Mouse (Mus musculus) gonadal fat pad, adult 2 months (tissue): ENCODE measurements around the gene Etv6. TPM values are rescaled to one million over a fixed set of nuclear protein-coding genes. Genes with fewer than 3 reads are reported as not detected.

ENCODE experiments used
- DNase-seq: peaks from one replicate; pipeline ENCODE4 v3.0.0-alpha.2; 2012; ENCODE audit warnings: low read depth
- polyA plus RNA-seq: library from polyadenylated mRNA; depleted of rRNA; stranded (reverse); fragments of >200 nt; gene quantifications from 2 replicates; pipeline ENCODE4 v1.2.3, GENCODE M21; 2012

Gene Etv6
- polyA plus RNA-seq, 1 experiment, result 20.6 TPM

- DNase-seq, result peak; percentile 95
Observed at GRCm38 (mm10) chr6:134111599-134111998, 76.1 kb downstream of the Etv6 start.

GRCm38 (mm10) chr6:134112753-134113152, 77.3 kb downstream of the Etv6 start:
- no peak for DNase-seq

GRCm38 (mm10) chr6:134113168-134113567, 77.7 kb downstream of the Etv6 start:
- DNase-seq, result no peak

- no peak for DNase-seq
Observed at GRCm38 (mm10) chr6:134115219-134115968, 79.9 kb downstream of the Etv6 start.

GRCm38 (mm10) chr6:134117380-134117938, 82.0 kb downstream of the Etv6 start:
- no peak for DNase-seq

- no peak for DNase-seq
Observed at GRCm38 (mm10) chr6:134118506-134118905, 83.0 kb downstream of the Etv6 start.

GRCm38 (mm10) chr6:134119136-134119535, 83.6 kb downstream of the Etv6 start:
- no peak for DNase-seq

- no peak for DNase-seq
Observed at GRCm38 (mm10) chr6:134120227-134120626, 84.7 kb downstream of the Etv6 start.

- no peak for DNase-seq
Observed at GRCm38 (mm10) chr6:134120712-134121111, 85.2 kb downstream of the Etv6 start.

GRCm38 (mm10) chr6:134122945-134123344, 87.4 kb downstream of the Etv6 start:
- DNase-seq, result no peak

- no peak for DNase-seq
Observed at GRCm38 (mm10) chr6:134123474-134123873, 88.0 kb downstream of the Etv6 start.

GRCm38 (mm10) chr6:134124256-134124655, 88.8 kb downstream of the Etv6 start:
- DNase-seq, result no peak

- no peak for DNase-seq
Observed at GRCm38 (mm10) chr6:134127996-134128395, 92.5 kb downstream of the Etv6 start.

GRCm38 (mm10) chr6:134128594-134128993, 93.1 kb downstream of the Etv6 start:
- no peak for DNase-seq

GRCm38 (mm10) chr6:134129848-134130247, 94.3 kb downstream of the Etv6 start:
- DNase-seq, result peak; percentile 80

- no peak for DNase-seq
Observed at GRCm38 (mm10) chr6:134130816-134131215, 95.3 kb downstream of the Etv6 start.

- no peak for DNase-seq
Observed at GRCm38 (mm10) chr6:134131601-134132000, 96.1 kb downstream of the Etv6 start.

- no peak for DNase-seq
Observed at GRCm38 (mm10) chr6:134133756-134134155, 98.3 kb downstream of the Etv6 start.

- no peak for DNase-seq
Observed at GRCm38 (mm10) chr6:134134821-134135323, 99.4 kb downstream of the Etv6 start.

- no peak for DNase-seq
Observed at GRCm38 (mm10) chr6:134136315-134136714, 100.8 kb downstream of the Etv6 start.

- DNase-seq, result no peak
Observed at GRCm38 (mm10) chr6:134139359-134139758, 103.9 kb downstream of the Etv6 start.

GRCm38 (mm10) chr6:134140718-134141615, 105.5 kb downstream of the Etv6 start:
- no peak for DNase-seq
